Mouse (Mus musculus): Measurements from ENCODE around the gene Mllt3. TPM values are rescaled to one million over a fixed set of nuclear protein-coding genes. Genes with fewer than 3 reads are reported as not detected.

Gene Mllt3
- polyA plus RNA-seq, 1 experiment, result 15.9 TPM

DNA sequence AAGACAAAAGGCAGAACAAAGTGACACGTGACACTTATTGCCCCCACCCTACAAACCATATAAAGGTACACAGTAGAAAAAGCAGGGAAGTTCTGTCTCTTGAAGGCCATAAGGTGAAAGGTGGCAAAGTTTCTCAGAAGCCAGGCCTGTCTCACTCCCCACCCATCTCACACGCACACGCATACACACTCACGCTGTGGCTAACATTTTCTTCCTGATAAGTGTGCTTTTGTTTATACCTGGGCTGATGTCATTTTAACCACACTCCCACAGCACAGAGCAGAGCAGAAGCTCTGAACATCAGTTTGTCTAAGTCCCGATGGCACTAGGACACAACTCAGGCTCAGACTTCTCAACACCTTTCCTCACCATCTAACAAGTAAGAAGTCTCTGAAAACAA lies 196.9 kb downstream of the Mllt3 start:
- no peak for TF ChIP-seq GATA1 (IDR thresholded peaks at IDR 0.05; ENCODE audit: low read length)

- TF ChIP-seq GATA1 (IDR thresholded peaks at IDR 0.05; ENCODE audit: low read length), result no peak
These were observed 198.0 kb downstream of the Mllt3 start for GRCm38 (mm10) chr4:87835191-87835590.

DNA sequence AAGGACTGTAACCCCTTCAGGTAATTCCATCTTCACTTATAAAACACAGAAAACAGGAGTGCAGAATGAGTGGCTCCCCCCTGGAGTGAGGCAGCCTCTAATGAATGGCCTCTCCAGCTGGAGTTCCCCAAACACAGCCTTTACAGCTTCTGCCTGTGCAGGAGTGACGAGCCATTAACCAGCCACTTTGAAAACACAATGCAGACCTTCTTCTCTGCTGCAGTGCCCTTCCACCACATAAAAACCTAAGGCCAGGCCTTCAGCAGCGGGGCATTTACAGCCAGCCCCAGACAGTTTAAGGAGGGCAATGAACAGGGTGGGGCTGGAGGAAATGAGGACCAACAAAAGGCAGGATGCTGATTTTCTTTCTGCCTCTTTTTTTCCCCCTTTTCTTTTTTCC lies 198.9 kb downstream of the Mllt3 start:
- TF ChIP-seq GATA1 (IDR thresholded peaks at IDR 0.05; ENCODE audit: low read length), result no peak

GRCm38 (mm10) chr4:87830794-87831306 lies 202.3 kb downstream of the Mllt3 start:
- TF ChIP-seq GATA1 (IDR thresholded peaks at IDR 0.05; ENCODE audit: low read length), result no peak

DNA sequence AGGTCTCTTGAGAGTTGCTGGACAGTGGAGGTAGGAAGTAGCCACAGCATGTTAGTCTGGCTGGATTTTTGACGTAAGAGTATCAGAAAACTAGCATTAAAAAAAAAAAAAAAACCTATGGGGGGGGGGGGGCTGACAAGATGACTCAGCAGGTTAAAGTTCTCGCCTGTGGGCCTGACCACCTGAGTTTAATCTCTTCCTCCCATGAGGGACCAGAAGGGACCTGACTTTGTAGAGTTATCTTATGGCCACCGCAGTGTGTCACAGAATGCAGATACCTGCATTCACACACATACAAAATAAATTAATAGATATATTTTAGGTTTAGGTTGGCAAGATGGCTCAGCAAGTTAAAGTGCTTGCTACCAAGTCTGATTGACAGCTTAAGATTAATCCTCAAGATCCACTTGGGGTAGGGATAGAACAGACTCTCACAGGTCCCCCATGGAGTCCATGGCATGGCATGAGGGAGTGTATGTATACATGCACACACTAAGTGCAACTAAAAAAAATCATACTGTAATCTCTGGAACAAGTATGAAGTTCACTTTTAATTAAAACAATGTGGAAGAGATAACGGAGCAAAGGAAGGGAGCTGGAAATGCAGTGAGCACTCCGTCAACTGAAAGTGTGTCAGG lies 203.6 kb downstream of the Mllt3 start:
- peak; percentile 6 for TF ChIP-seq GATA1 (IDR thresholded peaks at IDR 0.05; ENCODE audit: low read length)

GRCm38 (mm10) chr4:87826336-87826735 lies 206.8 kb downstream of the Mllt3 start:
- TF ChIP-seq GATA1 (IDR thresholded peaks at IDR 0.05; ENCODE audit: low read length), result no peak

DNA sequence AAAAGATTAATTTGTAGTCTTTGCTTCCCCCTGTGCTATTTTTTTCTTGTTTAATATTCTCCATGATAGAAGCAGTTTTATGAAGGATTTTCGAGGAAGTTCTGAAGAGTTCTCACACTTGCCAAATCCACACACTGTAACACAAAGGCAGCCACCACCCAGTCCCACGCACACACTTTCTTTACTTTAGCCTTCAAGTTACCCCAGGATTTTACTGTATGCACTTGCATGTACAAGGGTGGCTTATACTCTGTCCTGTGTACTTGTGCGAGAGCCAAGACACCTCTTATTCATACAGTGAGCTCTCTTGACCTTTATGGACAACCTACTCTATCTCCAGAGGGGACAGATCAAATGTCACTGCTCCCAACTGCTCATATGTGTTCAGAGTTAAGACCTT lies 209.5 kb downstream of the Mllt3 start:
- no peak for TF ChIP-seq GATA1 (IDR thresholded peaks at IDR 0.05; ENCODE audit: low read length)

- no peak for TF ChIP-seq GATA1 (IDR thresholded peaks at IDR 0.05; ENCODE audit: low read length)
These were observed 210.0 kb downstream of the Mllt3 start for GRCm38 (mm10) chr4:87823191-87823590.

DNA sequence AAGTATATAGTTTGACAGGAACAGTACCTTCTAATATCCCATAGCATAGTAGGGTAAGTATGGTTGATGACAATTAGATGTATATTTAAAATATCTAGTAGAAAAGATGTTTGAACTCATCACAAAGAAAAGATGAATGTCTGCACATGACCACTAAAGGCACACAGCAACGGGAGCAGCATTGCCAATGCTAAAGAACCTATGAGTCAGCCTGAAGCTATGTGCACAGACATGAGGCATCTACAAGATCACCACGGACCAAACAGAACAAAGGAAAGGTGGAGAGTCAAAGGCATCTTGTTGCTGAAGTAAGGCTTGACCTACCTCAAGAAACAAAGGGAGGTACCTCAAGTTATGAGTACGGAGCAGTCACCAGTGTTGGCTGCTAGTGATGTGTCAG lies 212.3 kb downstream of the Mllt3 start:
- no peak for TF ChIP-seq GATA1 (IDR thresholded peaks at IDR 0.05; ENCODE audit: low read length)

DNA sequence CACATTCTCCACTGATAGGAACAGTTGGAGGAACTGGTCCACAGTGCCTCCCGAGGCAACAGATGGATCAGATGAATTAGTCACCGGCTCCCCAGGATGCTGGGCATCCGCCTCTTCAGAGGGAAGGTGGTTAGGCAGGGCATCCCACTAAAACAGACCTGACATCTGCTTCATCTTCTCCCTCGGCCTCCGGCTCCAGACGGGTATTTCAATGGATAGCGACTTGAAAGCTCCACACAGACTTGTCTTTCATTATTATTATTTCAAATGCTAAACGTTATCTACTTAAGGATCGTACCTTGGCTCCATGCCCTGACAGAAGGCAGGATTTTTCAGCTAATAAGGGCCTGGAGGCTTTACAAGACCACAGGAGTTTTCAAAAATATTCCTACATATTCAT lies 214.0 kb downstream of the Mllt3 start:
- no peak for TF ChIP-seq GATA1 (IDR thresholded peaks at IDR 0.05; ENCODE audit: low read length)

DNA sequence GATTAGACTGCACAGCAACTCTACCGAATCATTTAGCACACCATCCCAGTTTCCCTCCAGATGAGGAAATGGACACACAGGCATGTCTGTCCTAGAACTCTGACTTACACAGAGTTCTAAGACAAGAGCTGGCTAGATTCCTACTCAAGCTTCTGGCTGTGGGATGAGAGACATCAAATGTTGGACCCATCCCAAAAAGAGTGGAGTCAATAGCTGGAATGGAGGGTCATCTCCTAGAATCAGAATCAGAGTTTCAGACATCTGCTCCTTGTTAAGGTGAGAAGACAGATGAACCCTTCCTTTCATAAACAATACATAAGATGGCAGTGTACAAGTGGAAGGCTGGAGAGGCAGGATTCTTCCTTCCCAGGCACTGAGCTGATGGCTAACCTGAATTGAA lies 214.9 kb downstream of the Mllt3 start:
- no peak for TF ChIP-seq GATA1 (IDR thresholded peaks at IDR 0.05; ENCODE audit: low read length)

GRCm38 (mm10) chr4:87815465-87816108 lies 217.6 kb downstream of the Mllt3 start:
- no peak for TF ChIP-seq GATA1 (IDR thresholded peaks at IDR 0.05; ENCODE audit: low read length)

- no peak for TF ChIP-seq GATA1 (IDR thresholded peaks at IDR 0.05; ENCODE audit: low read length)
These were observed 221.3 kb downstream of the Mllt3 start for GRCm38 (mm10) chr4:87811899-87812298.

DNA sequence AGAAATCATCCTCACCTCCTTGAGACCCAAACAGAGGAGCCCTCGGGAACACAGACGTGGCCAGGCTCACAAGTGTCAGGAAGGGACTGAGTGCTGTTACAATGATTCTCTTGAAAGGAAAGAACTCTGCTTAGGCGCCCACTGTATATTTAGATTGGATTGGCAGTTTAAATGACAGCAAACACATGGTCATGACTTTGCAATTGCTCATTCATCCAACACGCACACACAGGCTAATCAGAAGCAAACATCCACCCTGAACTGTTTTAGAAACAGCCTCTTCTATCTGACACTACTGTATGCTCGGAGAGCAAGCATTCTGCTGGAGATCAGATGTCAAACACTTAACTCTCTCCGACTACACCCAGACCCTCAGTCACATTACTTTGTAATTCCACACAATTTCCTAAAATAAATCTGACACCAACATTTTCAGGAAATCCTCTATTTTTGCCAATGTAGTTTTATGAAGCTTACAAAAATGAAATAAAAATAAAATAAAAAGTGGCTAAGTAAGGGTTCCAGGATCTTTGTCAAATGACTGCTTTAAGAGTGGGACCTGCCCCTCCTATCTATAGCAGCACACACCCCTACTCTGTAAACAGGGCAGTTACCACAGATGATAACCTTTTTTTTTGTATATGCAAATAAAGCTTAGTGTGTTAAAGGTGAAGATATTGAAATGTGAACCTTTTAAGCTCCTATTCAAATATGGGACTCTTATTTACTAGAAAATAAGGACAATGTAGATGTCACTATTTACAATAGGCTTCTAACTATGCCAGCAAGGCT lies 226.8 kb downstream of the Mllt3 start:
- no peak for TF ChIP-seq GATA1 (IDR thresholded peaks at IDR 0.05; ENCODE audit: low read length)

DNA sequence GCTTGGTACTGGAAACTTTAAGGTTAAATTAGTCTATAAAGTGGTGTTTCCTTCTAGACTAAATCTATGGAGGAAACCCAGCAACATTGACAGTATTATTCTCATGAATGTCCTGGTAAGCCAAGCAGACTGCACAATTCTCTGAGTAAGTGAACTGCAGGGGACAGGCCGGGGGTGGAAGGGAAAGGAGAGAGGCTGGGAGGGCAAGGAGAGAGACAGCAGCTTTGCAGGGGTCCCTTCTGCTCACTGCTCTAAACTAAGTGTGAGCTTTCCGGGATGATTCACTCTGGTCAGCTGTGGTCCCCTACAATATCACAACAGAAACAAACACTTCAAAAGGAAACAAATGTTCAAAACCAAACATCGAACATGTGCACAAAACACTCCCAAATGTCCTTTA lies 228.6 kb downstream of the Mllt3 start:
- no peak for TF ChIP-seq GATA1 (IDR thresholded peaks at IDR 0.05; ENCODE audit: low read length)

DNA sequence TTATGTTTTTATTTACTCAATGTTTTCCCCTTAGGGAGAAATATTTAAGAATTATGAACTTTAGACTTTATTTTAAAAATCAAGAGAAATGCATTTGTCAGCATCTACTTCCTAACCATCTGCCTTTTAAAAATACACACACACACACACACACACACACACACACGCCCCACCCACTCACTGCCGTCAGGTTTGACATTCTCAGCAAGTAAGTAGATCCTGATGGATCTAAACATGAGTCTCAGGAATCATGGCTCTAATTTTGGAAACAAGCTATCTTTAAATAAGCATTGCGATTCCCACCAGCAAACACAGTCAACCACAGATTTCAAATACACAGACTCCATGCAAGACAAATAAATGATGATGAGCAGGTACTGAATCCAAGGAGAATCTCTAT lies 229.9 kb downstream of the Mllt3 start:
- no peak for TF ChIP-seq GATA1 (IDR thresholded peaks at IDR 0.05; ENCODE audit: low read length)

All from G1E-ER4 (cell line).